Mouse (Mus musculus): ENCODE data around the gene Ocln. TPM values are rescaled to one million over a fixed set of nuclear protein-coding genes. Genes with fewer than 3 reads are reported as not detected.

Gene Ocln
- polyA plus RNA-seq, 1 experiment from 2014 or later = 58.9 TPM

GRCm38 (mm10) chr13:100579220-100579619 is 26.7 kb upstream of the Ocln start:
- Histone ChIP-seq H3K4me1 (peaks cover 6% of the 10 kb centered on the region; the same call in 1 of the 2 replicates), H3K9ac (no peak overlapping the region), H3K27me3 (replicated peaks) (no peaks in the 10 kb centered on the region), H3K27ac (no peak overlapping the region), H3K36me3 (no peaks in the 10 kb centered on the region), H3K4me2 (no peak overlapping the region), H3K9me3 (no peaks in the 10 kb centered on the region), H3K4me3 (replicated peaks) (no peak overlapping the region)
- ATAC-seq (ENCODE audit: insufficient read depth, low FRiP score, low read depth) = no peak
- WGBS = 36% methylated on average over 3 of the region's 3 CpGs

GRCm38 (mm10) chr13:100575950-100576349 is 23.4 kb upstream of the Ocln start:
- Histone ChIP-seq H3K4me2 (no peak overlapping the region), H3K4me1 (no peaks in the 10 kb centered on the region), H3K27ac (no peak overlapping the region), H3K4me3 (replicated peaks) (no peak overlapping the region), H3K27me3 (replicated peaks) (no peaks in the 10 kb centered on the region), H3K9ac (no peak overlapping the region), H3K9me3 (no peaks in the 10 kb centered on the region), H3K36me3 (no peaks in the 10 kb centered on the region)
- 34% methylated on average over 2 of the region's 2 CpGs for WGBS
- peak; percentile 53; the same call in 1 of the 2 replicates for ATAC-seq (ENCODE audit: insufficient read depth, low FRiP score, low read depth)

- H3K4me2 ChIP-seq = no peak overlapping the region
- H3K36me3 ChIP-seq = no peaks in the 10 kb centered on the region
- ATAC-seq (ENCODE audit: insufficient read depth, low FRiP score, low read depth) = no peak
- no peak overlapping the region for H3K9ac ChIP-seq
- no peaks in the 10 kb centered on the region for H3K27me3 ChIP-seq (replicated peaks)
- no peak overlapping the region for H3K4me3 ChIP-seq (replicated peaks)
- 61% methylated on average over 2 of the region's 2 CpGs for WGBS
- H3K4me1 ChIP-seq = no peaks in the 10 kb centered on the region
- H3K27ac ChIP-seq = no peak overlapping the region
- H3K9me3 ChIP-seq = no peaks in the 10 kb centered on the region
Measured at GRCm38 (mm10) chr13:100570713-100571112, 18.2 kb upstream of the Ocln start.

DNA sequence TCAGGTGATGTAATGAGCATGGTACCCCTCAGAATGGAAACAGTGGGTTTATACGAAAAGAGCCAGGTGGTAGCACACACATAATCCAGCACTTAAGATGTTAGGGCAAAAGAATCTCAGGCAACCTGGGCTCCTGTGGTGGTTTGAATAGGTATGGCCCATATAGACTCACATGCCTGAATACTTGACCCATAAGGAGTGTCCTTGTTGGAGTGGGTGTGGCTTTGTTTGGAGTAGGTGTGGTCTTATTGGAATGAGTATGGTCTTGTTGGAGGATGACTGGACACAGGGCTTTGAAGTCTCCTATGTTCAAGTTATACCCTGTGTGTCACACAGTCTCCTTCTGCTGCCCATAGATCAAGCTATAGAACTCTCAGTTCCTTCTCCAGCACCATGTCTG is 15.8 kb upstream of the Ocln start:
- Histone ChIP-seq H3K4me2 (no peak overlapping the region), H3K4me1 (no peaks in the 10 kb centered on the region), H3K9me3 (no peaks in the 10 kb centered on the region), H3K36me3 (no peaks in the 10 kb centered on the region), H3K4me3 (replicated peaks) (no peak overlapping the region), H3K27ac (no peak overlapping the region), H3K27me3 (replicated peaks) (no peaks in the 10 kb centered on the region), H3K9ac (no peak overlapping the region)
- WGBS = 97% methylated on average over 1 of the region's 1 CpGs
- no peak for ATAC-seq (ENCODE audit: insufficient read depth, low FRiP score, low read depth)

- Histone ChIP-seq H3K4me1 (no peaks in the 10 kb centered on the region), H3K9ac (no peak overlapping the region), H3K4me3 (replicated peaks) (no peak overlapping the region), H3K36me3 (no peaks in the 10 kb centered on the region), H3K9me3 (no peaks in the 10 kb centered on the region), H3K4me2 (no peak overlapping the region), H3K27ac (no peak overlapping the region), H3K27me3 (replicated peaks) (0 out of 2 replicates have a peak, but pooled peaks cover 2% of the 10 kb centered on the region)
- ATAC-seq (ENCODE audit: insufficient read depth, low FRiP score, low read depth) = no peak
- WGBS = 77% methylated on average over 9 of the region's 9 CpGs
Measured at GRCm38 (mm10) chr13:100559449-100559848, 6.9 kb upstream of the Ocln start.

DNA sequence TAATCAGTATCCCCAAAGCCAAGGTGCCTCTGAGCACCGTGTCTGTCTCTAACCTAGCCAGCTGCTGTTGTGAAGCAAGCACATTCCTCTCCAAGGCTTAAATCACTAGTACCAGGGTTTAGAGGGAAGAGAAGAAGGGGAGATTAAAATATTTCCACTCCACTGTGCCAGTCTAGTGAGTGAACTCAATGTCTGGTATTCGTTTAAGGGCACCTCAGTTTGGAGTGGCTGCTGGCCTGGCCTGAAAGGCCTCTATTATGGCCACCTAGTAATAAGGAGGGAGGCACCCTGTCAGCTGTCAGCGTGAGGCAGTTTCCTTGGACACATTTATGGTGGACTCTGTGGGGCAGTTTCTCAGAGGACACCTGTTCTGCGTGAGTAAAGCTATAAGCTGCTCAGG is 4.5 kb upstream of the Ocln start:
- Histone ChIP-seq H3K36me3 (no peaks in the 10 kb centered on the region), H3K4me1 (no peaks in the 10 kb centered on the region), H3K4me2 (no peak overlapping the region), H3K27ac (no peak overlapping the region), H3K4me3 (replicated peaks) (no peak overlapping the region), H3K9me3 (no peaks in the 10 kb centered on the region), H3K27me3 (replicated peaks) (peaks cover 8% of the 10 kb centered on the region; the same call in 1 of the 2 replicates), H3K9ac (no peak overlapping the region)
- 69% methylated on average over 4 of the region's 4 CpGs for WGBS
- no peak for ATAC-seq (ENCODE audit: insufficient read depth, low FRiP score, low read depth)

GRCm38 (mm10) chr13:100553042-100553437 is 522 bp upstream of the Ocln start:
- peak overlapping the region; percentile 56 for H3K4me3 ChIP-seq (replicated peaks)
- H3K27ac ChIP-seq = peak overlapping the region; percentile 81
- H3K9me3 ChIP-seq = no peaks in the 10 kb centered on the region
- H3K9ac ChIP-seq = no peak overlapping the region
- no peaks in the 10 kb centered on the region for H3K36me3 ChIP-seq
- peak overlapping the region; percentile 82 for H3K4me2 ChIP-seq
- ATAC-seq (ENCODE audit: insufficient read depth, low FRiP score, low read depth) = no peak
- H3K4me1 ChIP-seq = no peaks in the 10 kb centered on the region
- peaks cover 18% of the 10 kb centered on the region for H3K27me3 ChIP-seq (replicated peaks)
- whole genome bisulfite sequencing = 4% methylated on average over 12 of the region's 12 CpGs

- no peaks in the 10 kb centered on the region for H3K36me3 ChIP-seq
- no peaks in the 10 kb centered on the region for H3K9me3 ChIP-seq
- H3K4me1 ChIP-seq = no peaks in the 10 kb centered on the region
- H3K27ac ChIP-seq = peak overlapping the region; percentile 81
- WGBS = under 1% methylated on average over 35 of the region's 35 CpGs
- H3K27me3 ChIP-seq (replicated peaks) = peaks cover 16% of the 10 kb centered on the region
- peak overlapping the region; percentile 82 for H3K4me2 ChIP-seq
- peak; percentile 16; the same call in 1 of the 2 replicates for ATAC-seq (ENCODE audit: insufficient read depth, low FRiP score, low read depth)
- H3K9ac ChIP-seq = peak overlapping the region; percentile 72
- peak overlapping the region; percentile 56 for H3K4me3 ChIP-seq (replicated peaks)
Measured at GRCm38 (mm10) chr13:100552009-100552368, 529 bp downstream of the Ocln start.

- Histone ChIP-seq H3K27ac (peak overlapping the region; percentile 81), H3K4me2 (peak overlapping the region; percentile 82), H3K9ac (peak overlapping the region; percentile 72), H3K27me3 (replicated peaks) (peaks cover 16% of the 10 kb centered on the region), H3K9me3 (no peaks in the 10 kb centered on the region), H3K4me1 (no peaks in the 10 kb centered on the region), H3K4me3 (replicated peaks) (peak overlapping the region; percentile 56), H3K36me3 (no peaks in the 10 kb centered on the region)
- WGBS = under 1% methylated on average over 41 of the region's 41 CpGs
- peak; percentile 20; the same call in 1 of the 2 replicates for ATAC-seq (ENCODE audit: insufficient read depth, low FRiP score, low read depth)
Measured at GRCm38 (mm10) chr13:100551371-100552008, 1.0 kb downstream of the Ocln start.

GRCm38 (mm10) chr13:100547269-100547668 is 5.2 kb downstream of the Ocln start:
- ATAC-seq (ENCODE audit: insufficient read depth, low FRiP score, low read depth) = no peak
- Histone ChIP-seq H3K4me2 (no peak overlapping the region), H3K9ac (no peak overlapping the region), H3K9me3 (no peaks in the 10 kb centered on the region), H3K36me3 (no peaks in the 10 kb centered on the region), H3K4me3 (replicated peaks) (no peak overlapping the region), H3K4me1 (no peaks in the 10 kb centered on the region), H3K27ac (peak overlapping the region; percentile 27; the same call in 1 of the 2 replicates), H3K27me3 (replicated peaks) (peaks cover 12% of the 10 kb centered on the region)
- 71% methylated on average over 5 of the region's 5 CpGs for WGBS

- Histone ChIP-seq H3K9ac (no peak overlapping the region), H3K27ac (no peak overlapping the region), H3K36me3 (no peaks in the 10 kb centered on the region), H3K4me3 (replicated peaks) (no peak overlapping the region), H3K27me3 (replicated peaks) (peaks cover 2% of the 10 kb centered on the region; the same call in 1 of the 2 replicates), H3K9me3 (no peaks in the 10 kb centered on the region), H3K4me1 (no peaks in the 10 kb centered on the region), H3K4me2 (no peak overlapping the region)
- ATAC-seq (ENCODE audit: insufficient read depth, low FRiP score, low read depth) = no peak
- WGBS = 59% methylated on average over 3 of the region's 3 CpGs
Measured at GRCm38 (mm10) chr13:100545510-100545909, 7.0 kb downstream of the Ocln start.

DNA sequence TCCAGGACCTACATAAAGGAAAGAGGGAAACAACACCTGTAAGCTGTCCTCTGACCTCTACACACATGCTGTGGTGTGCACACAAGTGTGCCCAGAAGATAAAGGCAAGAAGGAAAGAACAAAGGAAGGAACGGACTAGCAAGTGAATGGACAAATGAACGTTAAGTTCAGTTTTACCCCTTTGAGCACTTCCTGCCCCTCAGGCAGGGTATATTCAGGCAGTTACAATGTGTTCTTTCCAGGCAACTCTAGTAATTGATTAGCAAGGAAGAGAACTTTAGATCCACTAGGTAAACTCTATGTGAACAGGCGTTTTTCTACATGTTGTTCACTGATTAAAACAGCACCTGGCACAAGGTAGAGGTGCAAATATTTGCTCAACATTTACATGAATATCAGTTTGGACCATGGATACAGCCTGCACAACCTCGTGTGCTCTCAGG is 8.3 kb downstream of the Ocln start:
- Histone ChIP-seq H3K4me2 (peak overlapping the region; percentile 16; the same call in 1 of the 2 replicates), H3K27ac (peak overlapping the region; percentile 81), H3K4me3 (replicated peaks) (no peak overlapping the region), H3K9me3 (no peaks in the 10 kb centered on the region), H3K27me3 (replicated peaks) (no peaks in the 10 kb centered on the region), H3K4me1 (no peaks in the 10 kb centered on the region), H3K36me3 (no peaks in the 10 kb centered on the region; the same call in 1 of the 2 replicates), H3K9ac (no peak overlapping the region)
- WGBS = 47% methylated on average over 4 of the region's 4 CpGs
- ATAC-seq (ENCODE audit: insufficient read depth, low FRiP score, low read depth) = peak; percentile 82; the same call in 1 of the 2 replicates

All from stomach, embryonic 15.5 days (tissue).